Mouse (Mus musculus): ENCODE measurements around the gene Gm11444.

The Gm11444 gene

DNA sequence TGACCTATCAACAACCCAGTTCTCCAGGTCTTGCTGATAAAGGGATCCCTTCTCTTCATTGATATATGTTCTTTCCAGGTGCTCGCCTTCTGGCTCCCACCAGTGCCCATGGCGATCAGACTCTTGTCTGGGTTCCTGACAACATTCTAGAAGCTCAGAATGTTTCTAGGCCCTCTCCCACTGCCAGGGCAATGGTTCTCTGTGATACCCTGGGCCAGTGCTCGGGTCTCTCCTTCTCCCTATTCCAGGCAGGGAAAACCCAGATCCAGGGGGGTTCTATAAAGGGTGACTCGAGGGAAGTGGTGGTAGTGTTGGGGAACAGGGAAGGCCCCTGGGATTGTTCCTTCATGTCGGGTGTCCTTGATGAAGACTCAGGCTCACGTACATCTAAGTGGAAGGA is at the start of gene Gm11444:
Gene Gm11444 (minus strand): TSS at position 101 of the 400 bp plus-strand sequence.
- no peak for DNase-seq

DNA sequence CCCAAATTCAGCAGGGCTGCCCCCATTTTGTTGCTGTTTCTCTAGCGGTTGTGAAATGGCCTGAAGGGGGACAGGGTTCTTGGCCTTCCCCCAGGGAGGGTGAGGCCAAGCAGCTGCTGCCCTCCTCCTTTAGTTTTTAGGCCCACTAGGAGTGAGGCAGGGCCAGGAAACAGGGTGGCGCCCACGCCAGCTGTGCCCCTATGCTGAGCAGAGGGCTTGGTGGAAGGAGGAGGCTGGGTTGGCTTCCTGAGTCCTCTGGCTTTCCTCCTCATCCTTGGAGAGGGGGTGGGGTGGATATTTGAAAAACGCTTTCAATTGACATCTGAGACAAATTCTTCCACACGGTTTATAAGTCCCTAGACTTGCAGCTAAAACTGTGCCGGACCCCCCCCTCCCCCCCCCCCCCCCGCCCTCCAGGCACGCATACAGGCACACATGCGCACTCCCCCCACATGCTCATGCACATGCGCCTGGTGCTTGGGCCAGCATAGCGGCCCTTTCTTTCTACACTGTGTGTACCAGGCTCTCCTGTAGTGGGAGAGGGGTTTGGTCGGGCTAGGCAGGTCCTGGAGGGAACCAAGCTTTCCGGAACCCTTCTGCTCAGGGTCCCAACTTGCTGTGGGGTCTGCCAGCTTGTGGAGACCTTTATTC is 46.3 kb upstream of the Gm11444 start:
- DNase-seq = no peak

DNA sequence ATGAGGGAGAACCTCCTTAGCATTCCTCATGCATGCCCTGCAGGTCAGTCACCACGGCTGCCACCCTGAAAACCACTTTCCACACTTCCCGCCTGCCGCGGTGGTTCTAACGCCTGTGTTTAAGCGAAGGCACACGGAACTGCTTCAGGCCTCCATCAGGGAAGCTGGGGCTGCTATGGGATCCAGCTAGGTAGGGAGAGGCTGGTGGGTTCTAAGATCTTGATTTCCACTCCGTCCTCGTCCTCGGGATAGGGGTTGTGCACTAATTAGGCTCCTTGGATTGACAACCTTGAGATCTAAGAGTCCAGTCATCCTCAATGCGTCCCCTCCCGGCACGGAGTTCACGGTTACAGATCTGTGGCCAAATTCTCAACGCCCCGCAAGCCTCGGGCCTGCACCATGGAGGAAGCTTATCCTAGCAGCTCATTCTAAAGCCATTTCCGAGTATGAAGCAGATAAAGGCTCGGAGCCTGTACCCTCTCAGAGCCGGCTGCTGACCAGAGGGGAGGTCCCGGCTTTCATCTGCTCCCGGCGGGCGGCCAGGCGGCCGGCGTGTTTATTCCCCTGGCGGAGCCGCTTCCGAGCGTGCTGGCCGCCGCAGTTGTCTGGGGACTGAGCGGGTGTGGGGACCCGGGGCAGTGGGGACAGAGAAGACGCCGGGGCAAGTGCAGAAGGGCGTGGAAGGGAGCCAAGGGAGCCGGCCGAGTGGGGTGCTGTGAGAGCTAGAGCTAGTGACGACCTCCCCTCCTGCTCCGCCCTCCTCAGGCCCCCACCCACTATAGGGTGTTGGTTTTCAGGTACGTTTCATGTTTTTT is 44.8 kb upstream of the Gm11444 start:
- peak in 1 of 2 experiments; percentile 13 for DNase-seq

DNA sequence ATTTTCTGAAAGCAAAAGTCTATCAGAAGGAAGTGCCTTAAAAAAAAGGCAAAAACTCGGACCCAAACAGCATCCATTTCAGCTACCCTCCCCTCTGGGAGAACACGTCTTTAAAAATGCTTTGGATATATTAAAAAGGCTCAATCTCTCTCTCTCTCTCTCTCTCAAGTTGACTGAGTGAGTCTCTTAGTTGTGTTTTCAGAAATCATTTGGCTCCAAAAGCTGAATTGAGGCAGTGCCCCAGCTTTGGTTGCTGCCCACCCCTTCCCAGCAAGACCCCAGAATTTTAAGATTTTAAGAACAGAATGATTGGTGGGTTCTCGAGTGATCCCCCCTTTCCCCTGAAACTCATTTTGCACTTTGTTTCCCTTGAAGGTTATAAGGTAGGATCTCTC is 44.0 kb upstream of the Gm11444 start:
- no peak for DNase-seq

DNA sequence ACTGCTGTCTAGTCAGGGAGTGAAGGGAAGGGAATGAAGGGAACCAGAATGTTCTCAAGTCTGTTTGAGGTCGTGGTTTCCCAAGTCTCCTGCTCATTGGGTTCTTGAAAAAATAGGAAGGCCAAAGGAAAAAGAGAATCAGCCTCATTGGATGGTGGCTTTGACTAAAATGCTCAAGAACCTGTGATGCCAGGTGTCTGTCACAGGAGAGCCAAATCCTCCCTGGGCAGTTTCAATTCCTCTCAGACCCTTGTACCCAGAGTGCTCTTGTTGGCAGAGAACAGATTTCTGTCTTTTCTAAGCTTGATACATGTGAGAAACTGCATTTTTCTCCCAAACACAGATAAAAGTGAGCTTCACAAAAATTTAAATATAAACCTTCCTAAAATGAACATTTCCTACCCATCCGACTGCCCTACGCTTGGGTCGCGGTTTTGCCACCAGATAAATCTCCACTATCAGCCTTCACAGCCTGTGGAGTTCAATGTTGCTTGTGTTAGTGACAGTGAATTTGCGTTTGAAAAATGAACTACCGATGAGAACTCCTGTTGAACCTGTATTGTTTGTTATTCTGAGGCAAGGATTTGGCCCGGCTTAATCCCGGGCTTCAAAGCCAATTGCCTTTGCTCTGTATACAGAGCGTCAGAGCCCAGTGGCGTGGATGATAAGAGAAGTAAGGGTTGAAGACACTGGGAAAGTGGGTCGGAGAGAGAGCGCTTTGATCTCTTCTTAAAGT is 43.4 kb upstream of the Gm11444 start:
- DNase-seq = no peak

DNA sequence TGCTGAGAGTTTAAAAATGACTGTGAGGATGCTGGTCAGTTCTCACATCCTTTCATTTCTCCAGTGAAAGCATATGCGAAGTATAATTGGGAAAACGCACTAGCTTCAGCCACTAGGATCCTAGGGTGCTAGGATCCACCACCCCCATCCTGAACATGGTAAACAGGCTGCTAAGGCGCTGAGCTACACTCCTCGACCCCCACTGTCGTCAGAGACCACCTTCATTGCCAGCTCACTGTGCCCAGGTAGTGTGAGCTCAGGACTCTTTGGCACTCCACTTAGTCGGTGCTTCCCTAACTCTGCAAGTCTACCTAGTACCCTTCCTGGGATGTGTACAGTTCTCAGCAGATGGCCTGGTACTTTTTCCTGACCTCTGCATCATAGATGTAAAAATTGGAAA is 42.6 kb upstream of the Gm11444 start:
- DNase-seq = no peak

DNA sequence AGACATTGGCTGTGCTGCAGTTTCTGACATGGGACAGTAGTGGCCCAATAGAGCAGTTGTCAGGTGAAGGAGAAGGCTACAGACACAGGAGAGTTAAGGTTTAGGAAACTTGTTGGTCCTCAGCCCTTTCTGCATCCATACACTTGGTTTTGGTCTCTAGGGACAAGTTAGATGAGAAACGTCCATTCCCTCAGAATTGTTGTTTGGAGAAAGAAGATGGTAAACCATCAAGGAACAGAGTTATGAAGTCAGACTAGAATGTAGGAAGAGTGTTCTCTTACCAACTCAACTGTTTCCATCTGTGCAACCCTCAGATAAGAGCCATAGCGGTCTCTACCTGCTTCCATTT is 41.5 kb upstream of the Gm11444 start:
- DNase-seq = no peak

DNA sequence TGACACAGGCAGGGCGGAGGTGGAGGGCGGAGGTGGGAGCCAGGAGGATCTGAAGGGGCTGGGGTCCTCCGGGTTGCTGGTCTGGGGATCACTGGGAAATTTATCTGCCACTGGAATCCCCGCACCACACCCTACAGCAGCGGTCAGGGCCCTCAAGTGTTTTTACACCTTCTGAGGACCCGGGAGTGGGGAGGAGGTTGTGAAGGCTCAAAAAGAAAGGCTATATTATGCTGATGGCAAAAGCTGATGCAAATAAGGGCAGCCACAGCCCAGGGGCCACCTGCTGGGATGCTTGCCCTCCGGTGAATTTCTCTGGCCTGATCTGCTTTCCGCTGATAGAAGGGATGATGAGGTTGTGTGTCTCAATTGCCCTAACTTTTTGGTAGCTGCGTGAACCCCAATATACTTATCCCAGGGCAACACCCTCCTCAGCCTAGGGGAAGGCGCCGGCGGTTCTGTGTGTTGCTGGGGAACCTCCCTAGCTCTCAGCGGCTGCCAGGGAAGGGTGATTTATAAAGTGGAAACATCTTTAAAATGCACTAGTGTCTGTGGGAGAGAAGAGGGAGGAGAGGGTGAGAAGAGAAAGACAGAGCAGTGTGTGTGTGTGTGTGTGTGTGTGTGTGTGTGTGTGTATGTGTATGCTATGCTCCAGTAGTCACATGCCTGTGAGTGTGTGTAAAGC is 41.0 kb upstream of the Gm11444 start:
- DNase-seq = no peak

DNA sequence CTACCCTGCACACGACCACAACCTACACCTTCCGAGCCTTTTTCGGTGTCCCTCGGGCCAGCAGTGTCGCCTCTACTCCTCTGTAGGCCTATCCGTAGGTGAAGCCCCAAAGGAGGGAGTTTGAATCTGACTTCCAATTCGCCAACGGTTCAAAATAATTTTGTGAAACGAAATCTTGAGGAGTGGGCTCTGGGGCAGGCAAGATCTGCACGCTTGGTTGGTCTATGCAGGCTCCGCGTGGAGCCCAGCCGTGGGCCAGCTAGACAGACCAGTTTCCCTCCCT is 40.4 kb upstream of the Gm11444 start:
- no peak for DNase-seq

DNA sequence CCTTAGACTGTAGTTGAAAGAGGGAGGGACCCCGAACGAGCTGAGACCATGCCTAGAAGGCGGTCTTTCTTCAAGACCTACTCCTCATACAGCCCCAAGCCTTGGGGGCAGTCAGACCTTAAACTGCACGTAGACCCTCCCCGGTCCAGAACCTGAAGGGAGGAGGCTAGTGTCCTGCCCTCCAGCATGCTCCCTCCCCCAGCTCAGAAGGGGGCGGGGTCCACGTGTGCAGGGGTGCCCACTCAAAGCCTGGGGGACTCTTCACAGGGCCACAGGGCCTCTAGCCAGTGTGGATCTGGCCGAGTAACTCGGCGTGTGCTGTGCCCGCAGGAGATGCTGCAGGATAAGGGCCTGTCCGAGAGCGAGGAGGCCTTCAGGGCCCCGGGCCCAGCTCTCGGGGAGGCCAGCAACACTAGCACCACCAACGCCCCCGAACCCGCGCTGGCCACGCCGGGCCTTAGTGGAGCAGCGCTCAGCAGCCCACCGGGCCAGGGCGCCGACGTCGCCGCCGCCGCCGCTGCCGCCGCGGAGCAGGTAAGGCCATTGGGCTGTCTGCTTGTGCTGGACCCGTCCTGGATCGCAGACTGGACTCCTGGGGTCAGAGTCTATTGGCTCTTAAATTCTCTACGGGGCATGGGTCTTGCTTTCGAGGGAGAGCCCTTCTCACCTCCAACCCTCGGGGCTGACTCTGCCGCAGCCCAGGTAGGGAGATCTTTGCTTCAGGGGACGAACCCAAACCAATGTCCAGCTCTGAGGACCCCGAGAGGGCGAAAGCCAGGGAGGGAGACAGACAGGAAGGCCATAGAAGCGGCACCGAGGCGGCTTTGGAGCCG is 39.8 kb upstream of the Gm11444 start:
- DNase-seq = peak in 1 of 2 experiments; percentile 7

DNA sequence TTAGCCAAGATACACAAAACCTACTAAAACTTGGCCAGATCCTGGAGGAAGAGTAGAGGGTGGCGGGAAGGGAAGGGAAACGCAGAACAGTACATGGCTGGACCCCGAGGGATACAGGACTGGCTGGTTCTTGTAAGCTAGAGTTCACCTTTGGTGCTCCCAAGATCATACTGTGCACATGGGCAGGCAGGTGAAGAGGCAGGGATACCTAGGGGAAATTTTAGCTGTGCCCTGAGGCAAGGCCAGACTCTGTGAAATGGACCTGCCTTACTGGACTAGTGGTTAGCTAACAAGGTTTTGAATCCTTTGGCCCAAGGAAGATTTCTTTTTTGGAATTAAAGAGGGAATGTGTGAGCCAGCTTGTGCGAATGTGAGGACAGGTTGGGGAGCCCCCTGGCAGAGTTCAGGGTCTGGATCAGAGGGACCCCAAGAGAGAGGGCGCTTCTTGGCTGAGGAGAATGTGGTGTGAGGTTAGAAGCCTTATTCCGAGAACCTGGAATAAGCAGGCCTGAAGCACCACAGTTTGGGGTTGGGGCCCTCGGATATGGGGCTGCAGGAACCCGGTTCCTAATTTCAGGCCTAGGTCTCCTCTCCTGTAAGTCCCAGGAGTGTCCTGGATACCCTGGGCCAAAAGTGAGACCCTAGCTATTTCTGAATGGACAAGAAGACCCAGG is 39.1 kb upstream of the Gm11444 start:
- no peak for DNase-seq

DNA sequence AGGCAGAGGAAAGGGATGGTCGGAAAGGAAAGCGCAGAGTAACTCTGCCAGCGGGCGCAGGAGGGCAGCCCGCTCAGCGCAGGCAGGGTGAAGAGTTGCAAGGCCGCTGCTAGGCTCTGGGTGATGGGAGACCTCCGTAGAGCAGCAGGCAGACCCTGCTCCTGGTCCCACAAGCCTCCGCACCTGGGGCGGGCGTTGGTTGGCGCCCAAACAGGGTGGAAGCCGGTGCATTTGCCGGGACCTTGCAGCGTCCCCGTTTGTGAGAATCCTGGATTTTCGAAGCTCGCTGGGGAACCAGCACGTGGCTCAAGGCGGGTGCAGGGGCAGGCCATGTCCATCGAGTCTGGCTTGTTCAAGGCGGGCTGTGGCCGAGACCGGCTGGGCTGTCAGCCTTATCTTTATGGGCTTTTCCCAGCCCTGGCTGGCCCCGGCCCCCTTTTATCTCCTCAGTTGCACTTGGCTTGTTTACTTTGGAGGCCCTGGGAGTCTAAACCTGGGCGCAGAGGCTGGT is 38.4 kb upstream of the Gm11444 start:
- DNase-seq = no peak

DNA sequence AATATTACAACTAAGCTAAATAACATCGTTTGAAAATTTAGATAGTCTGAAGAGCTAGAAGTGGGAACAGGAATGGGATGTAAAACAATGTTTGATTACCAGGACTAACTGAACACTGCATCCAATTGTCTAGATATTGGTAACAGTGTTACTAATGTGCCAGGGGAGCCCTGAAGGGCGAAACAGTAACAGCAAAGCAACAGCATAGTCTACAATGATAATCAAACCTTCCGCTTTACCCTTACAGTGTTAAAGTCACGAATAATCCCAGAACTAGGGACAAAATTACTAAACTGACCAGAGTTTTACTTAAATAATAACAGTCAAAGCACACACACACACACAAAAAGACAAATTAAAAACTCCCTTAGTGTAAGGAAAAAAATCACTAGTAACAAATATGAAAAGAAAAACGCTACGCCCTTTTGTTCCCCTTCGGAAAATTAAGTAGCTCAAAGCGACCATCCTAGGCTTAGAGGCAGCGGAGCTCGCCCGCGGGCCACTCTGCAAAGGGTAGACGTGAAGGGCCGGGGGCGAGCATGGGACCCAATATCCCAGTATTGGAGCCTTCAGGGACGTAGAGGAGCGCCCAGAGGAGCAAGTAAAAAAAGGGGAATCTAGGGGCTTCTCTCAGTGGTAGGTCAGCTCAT is 37.8 kb upstream of the Gm11444 start:
- no peak for DNase-seq

DNA sequence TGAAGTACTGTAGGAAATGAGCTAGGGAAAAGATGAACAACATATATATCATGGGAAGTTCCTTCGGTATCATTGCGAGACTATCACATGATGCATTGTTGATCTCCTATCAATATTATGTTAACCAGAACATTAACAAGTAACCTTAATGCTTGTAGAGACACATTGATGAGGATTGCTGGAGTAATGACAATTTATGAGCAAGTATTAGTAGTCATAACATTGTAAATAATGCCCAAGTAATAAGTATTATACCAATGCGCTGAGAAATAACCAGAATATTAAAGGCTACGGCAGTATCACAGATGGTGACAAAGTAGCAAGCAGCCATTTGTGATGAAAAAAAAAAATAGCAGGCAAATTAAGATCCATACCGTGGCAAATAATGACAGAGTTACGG is 37.1 kb upstream of the Gm11444 start:
- no peak for DNase-seq

DNA sequence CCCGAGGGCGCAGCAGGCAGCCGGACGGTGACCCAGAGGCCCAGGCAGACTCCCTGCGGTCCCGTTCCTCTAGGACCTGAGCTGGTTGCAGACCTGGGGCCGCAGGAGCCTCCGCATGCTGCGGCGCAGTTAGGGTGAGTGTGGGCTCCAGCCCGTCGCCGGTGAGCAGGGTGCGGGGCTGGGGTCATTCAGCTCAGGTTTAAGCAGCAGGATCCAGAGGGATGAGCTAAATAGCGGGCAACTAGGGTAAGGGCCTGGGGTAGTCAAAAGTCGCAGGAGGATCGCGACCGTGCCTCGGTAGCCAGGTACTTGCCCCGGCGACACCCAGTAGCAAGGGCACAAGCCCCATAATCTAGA is 36.3 kb upstream of the Gm11444 start:
- DNase-seq = no peak

DNA sequence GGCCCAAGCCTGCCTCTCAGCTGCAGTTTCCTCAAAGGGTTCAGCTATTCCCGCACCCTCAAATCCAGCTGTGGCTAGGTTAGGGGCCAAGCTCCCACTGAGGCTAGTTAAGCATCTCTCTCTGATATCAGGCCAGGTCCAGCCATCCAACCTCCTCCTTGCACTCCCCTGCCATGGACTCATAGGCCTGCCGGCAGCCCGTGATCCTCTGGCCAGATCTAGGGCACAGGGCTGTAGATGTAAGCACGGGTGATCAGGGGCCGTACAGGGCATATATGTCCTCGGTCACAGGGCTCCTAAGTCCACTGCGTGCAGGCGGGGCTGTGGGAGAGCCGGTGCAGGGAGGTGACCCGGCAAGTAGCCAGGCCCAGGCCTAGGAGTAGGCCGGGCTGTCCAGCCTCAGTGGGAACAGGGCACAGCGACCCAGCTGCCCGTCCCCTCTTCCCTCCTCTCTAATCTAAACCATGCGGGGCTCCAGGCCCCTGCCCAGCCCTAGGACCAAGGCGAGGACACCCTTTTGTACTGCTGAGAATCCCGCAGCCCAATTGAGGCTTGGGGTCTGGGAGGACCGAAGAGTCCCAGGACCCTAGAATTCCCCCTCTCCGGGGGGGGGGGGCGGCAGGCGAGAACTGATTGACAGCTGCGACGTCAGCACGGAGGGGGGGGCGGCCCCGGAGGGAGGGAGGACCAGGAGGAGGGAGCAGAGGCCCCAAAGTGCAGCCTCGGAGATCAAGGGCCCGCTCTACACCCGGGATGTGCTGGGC is 35.7 kb upstream of the Gm11444 start, which contains the start of gene Tbx4:
Gene Tbx4 (plus strand): TSS at position 758 of the 764 bp plus-strand sequence.
- no peak for DNase-seq

DNA sequence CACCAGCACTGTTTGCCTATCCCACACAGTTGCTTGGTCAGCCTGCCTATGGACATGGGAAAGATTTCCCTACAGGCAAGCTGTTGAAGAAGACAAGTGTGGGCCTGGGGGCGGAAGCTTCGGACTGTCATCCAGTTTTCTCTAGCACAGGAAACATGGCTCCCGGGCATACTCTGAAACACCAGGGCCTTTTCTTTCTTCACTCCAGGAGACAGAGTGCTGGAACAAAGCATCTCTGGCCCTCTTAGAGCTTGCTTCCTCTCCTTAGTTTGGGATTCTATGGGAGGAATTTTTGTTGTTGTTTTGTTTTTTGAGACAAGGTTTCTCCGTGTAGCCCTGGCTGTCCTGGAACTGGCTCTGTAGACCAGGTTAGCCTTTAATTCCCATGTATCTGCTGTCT is 34.4 kb upstream of the Gm11444 start:
- DNase-seq = no peak

DNA sequence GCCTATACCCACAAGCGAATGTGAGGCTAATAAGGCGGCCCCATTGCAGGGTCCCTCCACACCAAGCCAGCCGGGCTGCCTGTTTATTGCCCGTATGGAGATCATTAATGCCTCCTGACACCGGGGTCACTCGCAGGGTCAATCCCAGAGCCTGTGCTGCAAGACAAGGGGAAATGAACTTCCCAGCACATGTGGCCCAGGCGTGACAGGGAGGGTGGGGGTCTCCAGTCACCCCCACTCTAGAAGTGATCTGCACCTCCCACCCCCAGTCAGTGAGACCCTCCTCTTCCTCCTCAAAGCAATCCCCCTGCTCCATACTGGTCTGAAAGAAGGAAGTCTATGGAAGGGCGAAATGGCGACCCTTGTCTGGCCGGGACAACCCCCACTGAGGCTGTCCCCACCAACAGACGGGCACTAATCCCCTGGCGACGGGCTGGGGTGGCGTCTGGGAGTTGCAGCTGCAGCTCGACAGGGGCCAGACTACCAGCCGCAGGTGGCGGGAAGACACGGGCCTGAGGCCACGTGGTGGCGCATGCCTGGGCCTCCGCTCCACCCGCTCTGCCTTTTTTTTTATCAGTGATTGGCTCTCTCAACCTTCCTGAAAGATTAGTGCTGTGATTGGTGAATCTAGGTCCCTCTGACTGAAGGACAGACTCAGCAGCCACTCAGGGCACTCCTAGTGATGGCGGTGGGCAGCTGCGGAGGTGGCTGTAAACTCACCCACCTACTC is 26.1 kb upstream of the Gm11444 start:
- DNase-seq = no peak

DNA sequence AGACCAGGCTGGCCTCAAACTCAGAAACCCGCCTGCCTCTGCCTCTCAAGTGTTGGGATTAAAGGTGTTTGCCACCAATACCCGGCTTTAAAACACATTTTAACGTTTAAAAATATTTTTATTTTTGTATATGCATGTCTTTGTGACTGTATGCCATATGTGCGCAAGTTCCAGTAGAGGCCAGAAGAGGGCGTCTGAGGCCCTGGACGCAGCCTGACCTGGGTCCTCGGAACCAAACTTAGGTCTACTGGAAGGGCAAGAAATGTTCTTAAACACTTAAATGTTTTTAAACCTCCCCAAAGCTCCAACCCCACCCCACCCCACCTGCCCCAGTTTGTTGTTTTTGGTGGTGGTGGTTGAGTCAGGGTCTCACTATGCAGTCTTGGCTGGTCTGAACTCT is 14.2 kb upstream of the Gm11444 start:
- no peak for DNase-seq
